Mouse (Mus musculus) spleen, adult 2 months (tissue): Measurements from ENCODE around the gene Edem1. TPM values are rescaled to one million over a fixed set of nuclear protein-coding genes. Genes with fewer than 3 reads are reported as not detected.

Experiments
- DNase-seq, 2 experiments: peaks; one replicate each; pipeline versions ENCODE4 v3.0.0 to v3.0.0-alpha.2; 2012 to 2021; ENCODE audit warnings: low spot score in 2 of 2, low read depth in 1 of 2
- H3K27ac ChIP-seq: fragments of 200-500 bp; 2 replicates; pipeline ENCODE4 v1.5.1; 2012; ENCODE audit warnings: low read length, inconsistent platforms; ENCODE audit not compliant: insufficient read depth
- H3K27me3 ChIP-seq: fragments of 200-500 bp; 2 replicates; pipeline ENCODE4 v1.6.1; 2012; ENCODE audit warnings: mild to moderate bottlenecking, moderate library complexity, low read length, inconsistent platforms; ENCODE audit not compliant: control insufficient read depth, insufficient read depth
- H3K36me3 ChIP-seq: fragments of 200-500 bp; 2 replicates; pipeline ENCODE4 v1.6.1; 2012; ENCODE audit warnings: mild to moderate bottlenecking, low read length, inconsistent platforms; ENCODE audit not compliant: control insufficient read depth, insufficient read depth
- H3K4me1 ChIP-seq: fragments of 200-500 bp; 2 replicates; pipeline ENCODE4 v1.6.1; 2011; ENCODE audit warnings: inconsistent platforms; ENCODE audit not compliant: control insufficient read depth, insufficient read depth, insufficient read length
- H3K4me3 ChIP-seq: fragments of 200-500 bp; 2 replicates; pipeline ENCODE4 v1.5.1; 2011; ENCODE audit warnings: mild to moderate bottlenecking, inconsistent platforms; ENCODE audit not compliant: insufficient read depth, insufficient read length; ENCODE audit errors: extremely low read depth
- CTCF ChIP-seq: fragments of 200-500 bp; IDR thresholded peaks from 2 replicates; pipeline ENCODE4 v1.5.1; 2011; ENCODE audit warnings: mild to moderate bottlenecking, inconsistent platforms; ENCODE audit not compliant: insufficient read depth, insufficient read length, insufficient replicate concordance; ENCODE audit errors: extremely low read depth
- POLR2A ChIP-seq: fragments of 200-500 bp; IDR thresholded peaks from 2 replicates; pipeline ENCODE4 v1.6.1; 2011; ENCODE audit warnings: low read depth, low read length, inconsistent platforms
- WGBS: fragments of 180-500 bp; shearing (Covaris S2); methylation state at CpG from one replicate; pipeline ENCODE4 v1.1.7; 2018; 5-methylcytosine and 5-hydroxymethylcytosine counted together
- polyA plus RNA-seq: library from polyadenylated mRNA; depleted of rRNA; stranded (reverse); fragments of >200 nt; gene quantifications from 2 replicates; pipeline ENCODE4 v1.2.3, GENCODE M21; 2012

Edem1 gene
- polyA plus RNA-seq, 1 experiment = 24.7 TPM

GRCm38 (mm10) chr6:108883826-108884225, 55.4 kb downstream of the Edem1 start:
- Histone ChIP-seq H3K27ac (no peak overlapping the region), H3K27me3 (no peaks in the 10 kb centered on the region), H3K36me3 (no peaks in the 10 kb centered on the region), H3K4me1 (no peaks in the 10 kb centered on the region), H3K4me3 (no peak overlapping the region)
- WGBS = 92% methylated on average over 2 of the region's 2 CpGs
- no peak for DNase-seq
- TF ChIP-seq CTCF (no peak), POLR2A (no peak)

GRCm38 (mm10) chr6:108884603-108885002, 56.2 kb downstream of the Edem1 start:
- Histone ChIP-seq H3K36me3 (no peaks in the 10 kb centered on the region), H3K4me1 (no peaks in the 10 kb centered on the region), H3K4me3 (no peak overlapping the region), H3K27ac (no peak overlapping the region), H3K27me3 (no peaks in the 10 kb centered on the region)
- no peak for TF ChIP-seq CTCF
- no peak for TF ChIP-seq POLR2A
- WGBS = 77% methylated on average over 5 of the region's 5 CpGs
- no peak for DNase-seq

- no peak for DNase-seq
- Histone ChIP-seq H3K36me3 (no peaks in the 10 kb centered on the region), H3K27me3 (no peaks in the 10 kb centered on the region), H3K4me3 (no peak overlapping the region), H3K4me1 (no peaks in the 10 kb centered on the region), H3K27ac (no peak overlapping the region)
- TF ChIP-seq POLR2A (no peak), CTCF (no peak)
- WGBS = 69% methylated on average over 4 of the region's 4 CpGs
Measured at GRCm38 (mm10) chr6:108886346-108886745, 57.9 kb downstream of the Edem1 start.

DNA sequence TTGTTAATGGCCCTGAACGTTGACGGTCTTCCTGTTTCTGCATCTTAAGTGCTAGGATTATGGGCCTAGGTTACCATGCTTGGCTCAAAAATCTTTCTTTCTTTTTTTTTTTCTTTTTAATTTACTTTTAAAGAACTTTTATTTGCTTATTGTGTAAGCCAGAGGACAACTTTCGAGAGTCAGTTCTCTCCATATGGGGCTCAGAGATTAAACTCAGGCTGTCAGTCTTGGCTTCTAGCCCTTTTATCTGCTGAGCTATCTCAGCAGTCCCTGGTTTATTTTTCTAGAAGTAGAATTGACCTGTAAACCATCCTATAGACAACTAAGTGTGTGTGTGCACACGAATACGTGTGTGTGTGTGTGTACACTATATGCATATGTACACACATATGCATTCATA, 64.1 kb downstream of the Edem1 start:
- Histone ChIP-seq H3K27me3 (no peaks in the 10 kb centered on the region), H3K27ac (no peak overlapping the region), H3K4me3 (no peak overlapping the region), H3K4me1 (no peaks in the 10 kb centered on the region), H3K36me3 (no peaks in the 10 kb centered on the region)
- 87% methylated on average over 5 of the region's 5 CpGs for WGBS
- DNase-seq = no peak
- no peak for TF ChIP-seq POLR2A
- no peak for TF ChIP-seq CTCF

DNA sequence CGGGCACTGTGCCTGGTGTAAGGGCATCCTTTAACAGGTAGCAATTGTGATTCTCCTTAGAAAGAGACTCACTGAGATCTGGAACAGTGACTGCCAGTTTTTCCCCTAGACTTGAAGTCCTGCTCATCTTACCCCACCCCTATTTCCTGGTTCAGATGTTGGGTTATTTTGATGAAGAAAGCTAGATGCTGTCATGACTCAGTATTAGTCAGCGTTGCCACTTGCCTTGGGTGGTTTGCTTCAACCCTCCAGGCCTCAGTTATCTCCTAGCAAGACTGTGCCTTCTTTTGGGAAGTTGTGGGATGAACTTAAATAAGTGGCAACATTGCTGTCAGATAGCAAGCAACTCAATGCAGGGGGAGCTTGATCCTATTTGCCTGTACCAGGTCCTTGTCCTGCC, 66.7 kb downstream of the Edem1 start:
- WGBS = 61% methylated on average over 2 of the region's 2 CpGs
- Histone ChIP-seq H3K27me3 (no peaks in the 10 kb centered on the region), H3K4me1 (no peaks in the 10 kb centered on the region), H3K4me3 (no peak overlapping the region), H3K27ac (no peak overlapping the region), H3K36me3 (no peaks in the 10 kb centered on the region)
- TF ChIP-seq CTCF = no peak
- no peak for DNase-seq

DNA sequence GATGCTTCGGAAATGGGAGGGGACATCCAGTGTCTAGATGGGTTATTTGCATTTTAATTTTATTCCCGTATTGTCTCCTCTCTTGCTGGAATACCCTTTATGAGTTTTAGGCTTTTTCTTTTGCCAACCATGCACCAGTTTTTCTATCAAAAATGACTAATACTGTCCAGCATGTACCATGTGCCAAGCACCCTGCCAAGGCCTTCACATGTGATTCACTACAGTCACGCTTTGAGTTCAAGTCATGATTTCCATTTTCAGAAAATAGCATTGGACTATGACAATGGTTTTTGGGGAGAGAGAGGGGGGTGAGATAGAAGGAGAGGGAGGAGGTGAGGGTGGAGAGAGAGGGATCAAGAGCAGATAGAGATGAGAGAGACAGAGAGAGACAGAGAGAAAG, 67.5 kb downstream of the Edem1 start:
- Histone ChIP-seq H3K27ac (no peak overlapping the region), H3K4me3 (no peak overlapping the region), H3K4me1 (no peaks in the 10 kb centered on the region), H3K36me3 (no peaks in the 10 kb centered on the region), H3K27me3 (no peaks in the 10 kb centered on the region)
- TF ChIP-seq CTCF = no peak
- TF ChIP-seq POLR2A = no peak
- WGBS = 92% methylated on average over 3 of the region's 3 CpGs
- no peak for DNase-seq

- no peaks in the 10 kb centered on the region for H3K27me3 ChIP-seq
- H3K36me3 ChIP-seq = no peaks in the 10 kb centered on the region
- WGBS = 86% methylated on average over 8 of the region's 8 CpGs
- H3K4me1 ChIP-seq = no peaks in the 10 kb centered on the region
- H3K4me3 ChIP-seq = no peak overlapping the region
- no peak overlapping the region for H3K27ac ChIP-seq
- DNase-seq = no peak
- TF ChIP-seq POLR2A (no peak), CTCF (no peak)
Measured at GRCm38 (mm10) chr6:108896525-108897087, 68.2 kb downstream of the Edem1 start.
